Mouse (Mus musculus) mouse embryonic stem cell (cell line): ENCODE measurements around the gene Slc19a3.

Source experiments
- in situ Hi-C, 2 experiments: fragments of 300-500 bp; cut with MboI; formaldehyde crosslinking; loops; 1 replicate in 1 of 2; 3 replicates in 1 of 2; pipeline ENCODE4 v1.14.3; 2019 to 2020; ENCODE audit warnings: low sequenced_read_pairs in 2 of 2, low pct_unique_long_range_greater_than_20kb in 1 of 2, mixed read lengths in 1 of 2; ENCODE audit not compliant: unreplicated experiment in 1 of 2

Slc19a3 gene

GRCm38 (mm10) chr1:83038109-83038672 lies at the start of gene Slc19a3:
Gene Slc19a3 (minus strand): TSS chr1:83038448.
- in situ Hi-C loops = no loop called here

DNA sequence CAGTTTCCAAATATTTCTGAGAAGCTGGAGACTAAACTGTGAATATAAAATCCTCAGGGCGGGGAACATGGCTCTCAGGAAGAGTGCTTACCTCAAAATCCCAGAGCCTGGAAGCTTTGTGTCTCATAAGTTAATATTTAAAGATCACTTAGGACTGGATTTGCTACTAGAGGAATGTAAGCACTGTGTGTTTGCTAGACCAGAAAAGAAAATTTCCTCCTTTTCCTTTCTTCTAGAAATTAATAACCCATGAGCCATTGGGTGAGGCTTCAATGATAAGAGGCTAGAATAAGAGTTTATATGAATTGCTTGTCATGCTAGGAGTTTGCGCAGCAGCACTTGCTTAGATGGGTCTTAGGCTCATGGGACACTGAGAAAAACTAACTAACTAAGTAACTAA lies 46.5 kb upstream of the Slc19a3 start:
- in situ Hi-C loops = no loop called here

DNA sequence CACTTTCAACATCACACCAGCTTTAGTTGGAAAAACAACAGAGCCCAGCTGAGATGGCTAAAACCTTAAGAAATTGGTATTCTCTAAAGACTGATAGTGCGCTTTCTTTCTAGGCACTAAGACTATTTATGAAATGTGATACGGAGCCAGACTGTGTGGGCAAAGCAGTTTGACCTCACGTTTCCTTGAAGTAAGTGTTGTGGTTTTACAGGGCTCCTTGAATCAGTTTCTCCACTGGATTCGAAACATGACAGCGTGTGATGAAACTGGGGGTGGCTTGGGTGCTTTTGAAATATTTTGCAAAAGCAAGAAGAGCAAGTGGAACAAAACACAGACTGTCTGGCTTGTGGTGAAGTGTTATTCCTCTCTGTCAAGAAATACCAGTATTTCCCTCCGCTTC lies 38.8 kb upstream of the Slc19a3 start:
- in situ Hi-C loops = no loop called here

- in situ Hi-C loops = no loop called here
These were observed 38.1 kb upstream of the Slc19a3 start for GRCm38 (mm10) chr1:83076190-83076917.

DNA sequence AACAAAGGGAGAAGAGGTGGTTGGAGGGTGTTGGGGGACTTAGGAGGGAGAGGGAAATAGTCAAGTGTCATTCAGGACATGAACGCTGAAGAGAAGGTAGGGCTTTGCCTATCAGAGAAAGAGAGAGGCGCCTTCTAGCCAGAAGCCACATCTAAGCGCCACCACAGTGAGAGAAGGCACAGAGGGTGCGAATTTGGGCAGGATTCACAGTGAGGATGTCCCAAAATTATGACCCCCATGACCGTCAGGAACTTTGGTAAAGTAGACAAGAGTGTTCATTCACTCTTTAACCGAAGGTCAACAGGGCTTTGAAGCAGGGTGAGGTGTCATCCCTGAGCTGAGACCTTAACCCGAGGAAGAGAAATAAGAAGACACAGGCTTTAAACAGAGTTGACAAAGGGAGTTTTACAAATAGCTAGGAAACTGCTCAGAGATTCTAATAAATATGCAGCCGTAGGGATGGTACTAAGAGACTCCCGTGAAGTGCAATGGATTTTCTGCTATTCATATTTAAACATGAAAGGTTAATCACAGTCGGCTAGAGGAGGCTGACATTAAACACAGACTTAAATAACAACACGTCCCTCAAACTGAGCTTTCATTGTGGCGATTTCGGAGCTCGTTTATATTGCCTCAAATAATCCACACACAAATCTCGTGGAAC lies 37.4 kb upstream of the Slc19a3 start:
- in situ Hi-C loops = no loop called here

DNA sequence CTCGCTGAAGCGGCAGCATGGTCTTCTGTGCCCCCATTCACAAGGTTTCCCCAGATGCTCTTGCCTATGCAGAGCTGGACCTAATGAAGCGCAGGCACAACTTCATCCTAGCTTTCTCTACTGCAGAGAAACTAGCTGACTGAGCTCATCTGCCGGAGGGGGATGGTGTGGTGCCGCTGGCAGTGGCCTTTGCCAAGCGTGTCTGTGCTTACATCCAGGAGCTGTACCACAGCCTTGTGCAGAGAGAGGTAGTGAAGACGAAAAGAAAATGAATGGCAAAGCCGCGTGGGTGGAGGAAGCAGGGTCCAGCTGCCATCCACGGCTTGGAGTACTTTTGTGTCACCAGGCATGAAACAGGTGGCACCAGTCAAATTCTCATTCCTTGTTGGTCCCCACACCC lies 29.0 kb upstream of the Slc19a3 start:
- in situ Hi-C loops = no loop called here

- in situ Hi-C loops = no loop called here
These were observed 28.3 kb upstream of the Slc19a3 start for GRCm38 (mm10) chr1:83066577-83066976.

DNA sequence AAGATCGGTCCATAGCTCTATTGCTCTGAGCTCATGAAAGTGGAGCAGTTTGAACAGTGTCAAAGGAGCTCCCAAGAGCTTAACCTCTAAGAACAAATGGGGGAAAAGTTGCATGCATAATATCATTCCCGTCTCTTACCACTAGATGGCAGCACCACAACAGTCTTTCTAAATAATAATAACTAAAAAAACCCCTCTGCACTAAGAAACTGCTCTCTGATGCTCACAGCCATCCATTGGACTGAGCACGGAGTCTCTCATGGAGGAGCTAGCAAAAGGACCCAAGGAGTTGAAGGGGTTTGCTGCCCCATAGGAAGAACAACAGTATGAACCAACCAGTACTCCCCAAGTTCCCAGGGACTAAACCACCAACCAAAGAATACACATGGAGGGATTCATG lies 26.6 kb upstream of the Slc19a3 start:
- in situ Hi-C loops = loop anchor here in 1 of 2 experiments (5.0 kb wide), 1 partner anchor 273 kb away; no protein-coding TSS in a partner anchor

DNA sequence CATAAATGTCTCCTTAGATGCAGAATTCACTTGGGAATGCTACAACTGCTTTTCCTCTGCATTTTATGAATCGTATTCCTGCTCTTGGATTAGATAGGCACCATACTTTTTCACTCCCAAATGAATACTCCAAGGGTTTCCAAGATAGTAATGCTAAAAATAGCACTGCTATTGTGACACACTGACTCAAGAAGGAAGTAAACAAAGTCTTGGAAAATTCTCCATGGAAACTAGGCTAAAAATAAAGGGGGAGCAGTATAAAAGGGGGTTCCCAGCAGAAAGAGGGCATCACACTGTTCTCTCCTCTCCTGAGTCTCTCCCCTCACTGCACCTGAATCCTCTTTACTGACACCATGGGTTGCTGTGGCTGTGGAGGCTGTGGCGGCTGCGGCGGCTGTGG lies 22.4 kb upstream of the Slc19a3 start, which contains the start of gene Krtap28-13:
Gene Krtap28-13 (plus strand): TSS at position 288 of the 400 bp plus-strand sequence.
- in situ Hi-C loops = loop anchor here in 1 of 2 experiments (5.0 kb wide), 1 partner anchor 268 kb away; no protein-coding TSS in a partner anchor

DNA sequence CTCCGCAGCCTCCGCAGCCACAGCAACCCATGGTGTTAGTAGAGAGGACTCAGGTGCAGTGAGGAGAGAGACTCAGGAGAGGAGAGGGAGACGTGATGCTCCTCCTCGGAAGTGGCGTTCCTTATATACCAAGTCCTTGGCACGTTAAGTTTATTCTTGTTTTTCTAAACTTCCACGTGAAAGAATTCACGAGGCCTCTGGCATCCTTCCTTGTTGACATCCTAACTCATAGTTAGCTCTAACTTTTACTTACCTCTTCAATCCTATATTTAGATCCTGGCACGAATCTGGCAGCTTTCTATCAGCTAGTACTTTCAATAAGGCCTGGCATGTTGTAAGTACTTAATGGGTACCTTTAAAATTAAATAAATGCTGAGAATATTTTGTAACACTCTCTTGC lies 21.0 kb upstream of the Slc19a3 start, which contains the start of gene A030005K14Rik:
Gene A030005K14Rik (minus strand): TSS at position 101 of the 400 bp plus-strand sequence.
- in situ Hi-C loops = no loop called here

DNA sequence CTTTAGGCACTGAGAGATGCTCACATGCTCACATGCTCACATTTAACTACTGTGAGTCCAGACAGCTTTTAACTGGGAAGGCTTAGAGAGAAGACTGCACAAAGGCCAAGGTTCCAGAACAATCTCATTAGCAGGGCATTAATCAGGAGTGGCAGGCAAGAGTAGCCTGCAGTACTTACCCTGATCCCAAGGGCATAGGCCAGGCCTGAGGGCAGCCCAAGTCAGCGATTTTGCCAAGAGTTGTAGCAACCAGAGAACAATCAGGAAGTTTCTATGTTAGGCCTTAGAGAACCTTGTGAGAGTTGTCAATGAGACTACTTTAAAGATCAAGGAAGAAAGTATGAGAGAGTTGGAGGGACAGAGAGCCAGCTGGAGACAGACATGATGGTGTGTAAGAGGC lies 20.2 kb upstream of the Slc19a3 start:
- in situ Hi-C loops = no loop called here

DNA sequence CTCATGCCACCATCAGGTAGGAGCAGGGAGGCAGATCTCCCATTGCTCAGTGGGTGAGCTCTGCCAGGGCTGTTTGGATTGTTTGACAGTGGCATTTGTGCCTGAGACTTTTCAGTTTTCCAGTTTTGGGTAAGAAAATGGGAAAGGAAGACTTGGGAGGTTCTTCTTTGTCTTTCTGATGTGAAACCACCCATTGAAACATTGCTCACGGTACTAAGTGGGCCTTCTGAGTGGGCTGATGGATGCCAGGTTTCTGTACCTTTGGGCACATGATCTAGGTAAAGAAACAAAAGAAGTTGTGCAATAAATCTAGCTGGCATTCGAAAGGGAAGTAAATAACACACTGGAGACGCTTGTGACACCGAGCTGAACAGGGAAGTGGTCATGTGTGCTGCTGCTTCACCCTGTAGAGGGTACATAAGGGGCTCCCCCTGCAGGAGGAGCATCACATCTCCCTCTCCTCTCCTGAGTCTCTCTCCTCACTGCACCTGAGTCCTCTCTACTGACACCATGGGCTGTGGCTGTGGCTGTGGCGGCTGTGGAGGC lies 6.7 kb upstream of the Slc19a3 start, which contains the start of gene Gm47969:
Gene Gm47969 (plus strand): TSS at position 51 of the 546 bp plus-strand sequence.
- in situ Hi-C loops = no loop called here

DNA sequence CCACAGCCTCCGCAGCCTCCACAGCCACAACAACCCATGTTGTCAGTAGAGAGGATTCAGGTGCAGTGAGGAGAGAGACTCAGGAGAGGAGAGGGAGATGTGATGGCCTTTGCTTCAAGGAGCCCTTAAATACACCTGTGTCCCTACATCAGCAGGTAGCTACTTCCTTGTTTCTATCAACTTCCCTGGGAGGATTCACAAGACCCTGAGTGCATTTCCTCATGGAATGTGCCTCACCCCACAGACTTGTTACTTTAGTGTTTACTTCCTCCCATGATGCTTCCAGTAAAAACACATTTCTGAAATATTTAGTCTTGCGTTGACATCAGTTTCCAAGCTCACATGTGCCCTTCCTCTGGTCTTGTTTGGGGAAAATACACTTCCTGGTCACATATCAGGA lies 4.1 kb upstream of the Slc19a3 start, which contains the start of gene Krtap28-10:
Gene Krtap28-10 (minus strand): TSS at position 101 of the 400 bp plus-strand sequence.
- in situ Hi-C loops = no loop called here

DNA sequence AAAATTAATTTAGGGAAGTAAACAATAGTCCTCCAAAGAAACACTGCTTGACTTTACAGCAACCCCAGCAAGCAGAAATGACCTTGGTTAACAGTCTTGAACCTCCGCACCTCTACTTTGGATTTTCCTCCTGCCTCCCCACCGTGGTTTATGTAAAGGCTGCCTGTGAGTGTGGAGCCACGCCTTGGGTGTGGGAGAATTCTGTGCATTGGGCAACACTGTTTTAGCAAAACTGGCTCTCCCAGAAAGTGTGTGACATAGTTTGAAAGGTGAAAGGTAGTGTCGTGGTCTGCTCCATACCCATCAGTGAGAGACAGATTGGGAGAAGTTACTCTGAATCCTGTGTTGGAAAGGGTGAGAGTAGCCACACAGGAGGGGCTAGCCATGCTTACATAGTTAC lies 832 bp upstream of the Slc19a3 start:
- in situ Hi-C loops = no loop called here

DNA sequence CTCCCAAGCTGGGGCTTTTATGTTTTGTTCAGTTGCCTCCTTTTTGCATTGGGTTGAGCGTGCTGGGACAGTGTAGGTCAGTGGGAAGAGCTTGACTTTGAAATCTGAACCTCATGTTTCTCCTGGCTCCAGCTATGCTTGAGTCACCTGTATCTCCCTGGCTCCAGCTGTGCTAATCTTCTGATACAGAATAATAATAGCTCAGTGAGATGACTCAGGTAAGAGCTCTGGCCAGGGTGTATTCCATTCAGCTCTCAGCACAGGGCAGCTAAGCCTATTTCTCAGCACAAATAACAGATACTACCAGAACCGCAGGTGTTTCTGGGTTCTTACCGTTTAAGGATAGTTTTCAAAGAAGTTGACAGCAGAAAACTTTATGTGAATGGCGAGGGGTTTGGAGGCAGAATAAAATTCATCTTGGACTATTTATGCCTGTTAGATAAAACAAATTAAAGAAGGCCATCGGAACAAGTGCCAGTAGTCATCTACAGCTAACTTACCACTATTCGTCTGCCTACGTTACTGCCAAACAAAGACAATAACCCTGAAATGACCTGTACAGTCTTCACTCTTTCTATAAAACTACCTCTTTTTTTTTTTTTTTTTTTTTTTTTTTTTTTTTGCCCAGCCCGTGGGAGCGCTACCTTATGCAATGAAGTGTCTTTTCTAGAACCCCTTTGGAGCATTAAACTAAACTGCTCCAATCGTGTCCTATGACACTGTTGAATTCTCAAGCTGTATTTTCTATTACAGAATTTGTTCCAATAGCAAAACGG lies 1.2 kb downstream of the Slc19a3 start:
- in situ Hi-C loops = no loop called here

GRCm38 (mm10) chr1:83034509-83034908 lies 3.7 kb downstream of the Slc19a3 start:
- in situ Hi-C loops = no loop called here

- in situ Hi-C loops = no loop called here
These were observed 5.7 kb downstream of the Slc19a3 start for GRCm38 (mm10) chr1:83032508-83032907.

- in situ Hi-C loops = no loop called here
These were observed 6.3 kb downstream of the Slc19a3 start for GRCm38 (mm10) chr1:83031950-83032349.
